ENCODE assay signal across 8 mouse cellular contexts in genomic region chr19:57031582-57031981, GRCm38 (mm10). TPM values are rescaled to one million over a fixed set of nuclear protein-coding genes. Genes with fewer than 3 reads are reported as not detected.
DNase-seq lines count a peak whose midpoint lies in the region.

No protein-coding gene starts in this region.

- DNase-seq in 3134 (ENCODE audit: extremely low read depth, insufficient read length, low spot score) = peak; percentile 51
- peak; percentile 41 to 45 for DNase-seq in CD8-positive naive resting alpha-beta T cell, adult 2 months (ENCODE audit: low read depth in 2 of 2, low spot score in 2 of 2)
- DNase-seq in cerebellum, adult 11-12 months = peak; percentile 67
- DNase-seq in gastrocnemius, adult 18-20 months (ENCODE audit: low spot score) = peak; percentile 66
- DNase-seq in kidney, postnatal 10 days = peak; percentile 85
- DNase-seq in lung, adult 18-20 months = peak; percentile 61 to 73
- peak; percentile 58 for DNase-seq in right cerebral cortex, postnatal 14 days
- peak; percentile 48 for DNase-seq in yolk sac, embryonic 10.5 days (ENCODE audit: low spot score)

RNA-seq across cellular contexts. Expression of gene Afap1l2, which starts 23.6 kb away (rescaled TPM):
- total RNA-seq in gastrocnemius, adult 18-20 months (2021) = 1 to 10 TPM; 1.2 to 1.9 TPM

Comparison
In these comparisons a context has a peak if more than half of its experiments do, and no peak if none do; other contexts are left out.
1. Peak in every context shown above with its lines: DNase-seq.